Mouse (Mus musculus) thymus, adult 18-20 months (tissue): Measurements from ENCODE around the gene Tmem108.
"Not testable (repeated sequence)": the region's sequence is repeated elsewhere in the genome, so short reads cannot be mapped to it uniquely, and the experiment has no call there.

Experiments used
- DNase-seq, 2 experiments: peaks; one replicate each; pipeline ENCODE4 v3.0.0; 2022; ENCODE audit warnings: mixed read lengths in 2 of 2

The Tmem108 gene

DNA sequence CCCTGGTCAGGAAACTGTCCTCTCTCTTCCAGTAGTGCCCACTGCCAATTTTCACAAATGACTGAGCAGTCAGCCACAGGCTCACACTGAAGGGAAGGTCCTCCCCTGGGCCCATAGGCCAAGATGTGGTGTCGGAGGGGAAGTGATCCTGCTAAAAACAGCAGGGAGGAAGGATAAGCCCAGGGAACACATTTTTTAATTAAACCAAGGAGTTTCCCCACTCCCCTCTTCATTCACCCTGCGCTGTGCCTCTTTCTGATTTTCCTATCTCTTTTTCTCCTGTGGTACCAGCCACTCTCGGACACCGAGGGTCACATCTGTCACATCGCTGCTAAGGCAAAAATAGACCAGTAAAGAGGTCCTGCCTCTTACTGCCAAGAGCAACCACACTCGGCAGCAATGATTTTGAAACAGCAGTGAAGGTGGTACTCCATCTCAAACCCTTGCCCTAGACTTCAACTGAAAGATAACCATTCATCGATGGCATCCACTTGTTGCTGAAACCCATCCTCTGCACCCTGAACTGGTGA is 83.0 kb downstream of the Tmem108 start:
- DNase-seq: no peak

DNA sequence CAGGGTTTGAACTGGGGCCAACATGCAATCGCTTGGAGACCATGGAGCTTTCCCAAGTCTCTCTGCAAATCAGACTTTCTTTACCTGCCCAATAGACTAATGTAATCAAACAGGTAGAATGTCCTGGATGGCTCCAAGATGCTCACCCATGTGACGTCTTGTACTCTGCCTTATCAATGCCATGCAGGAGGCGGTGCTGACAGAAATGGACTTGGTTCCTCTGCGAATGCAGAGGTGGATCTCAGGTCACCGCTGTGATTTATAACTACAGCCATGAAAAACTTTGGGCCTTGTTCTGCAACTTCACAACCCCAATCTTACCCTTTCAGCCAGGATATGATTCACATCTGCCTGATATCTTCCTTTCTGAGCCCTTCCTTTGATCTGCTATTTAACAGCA is 83.8 kb downstream of the Tmem108 start:
- no peak for DNase-seq

DNA sequence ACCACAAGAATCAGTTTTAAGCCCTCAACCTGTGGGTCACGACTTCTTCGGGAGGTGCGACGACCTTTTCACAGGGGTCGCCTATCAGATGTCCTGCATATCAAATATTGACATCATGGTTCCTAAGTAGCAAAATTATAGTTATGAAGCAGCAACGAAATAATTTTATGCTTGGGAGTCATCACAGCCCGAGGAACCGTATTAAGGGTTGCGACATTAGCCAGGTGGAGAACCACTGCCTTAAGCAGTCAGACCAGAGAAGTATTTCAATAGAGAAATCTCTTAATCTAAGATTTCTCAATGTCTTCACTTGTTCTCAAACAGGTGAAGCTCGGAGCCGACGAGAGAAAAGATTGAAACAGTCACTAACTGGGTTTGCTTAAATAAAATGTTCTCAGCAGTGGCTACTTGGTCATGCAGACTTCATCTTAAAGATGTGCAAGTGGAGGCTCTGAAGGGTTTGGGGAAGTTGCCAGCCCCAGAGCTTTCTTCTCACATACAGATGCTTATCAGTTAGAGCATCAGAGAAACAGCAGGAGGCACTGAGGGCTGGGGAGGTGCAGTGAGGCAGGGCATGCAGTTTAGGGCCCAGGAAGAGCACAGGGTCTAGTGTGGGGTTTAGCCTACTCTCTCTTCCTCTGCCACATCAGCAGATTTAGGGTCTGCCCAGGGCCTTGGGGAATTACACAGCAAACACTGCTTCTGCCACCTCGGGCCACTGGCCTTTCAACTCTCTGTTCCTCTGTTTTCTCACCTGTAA is 85.7 kb downstream of the Tmem108 start:
- peak in 1 of 2 experiments; percentile 7 for DNase-seq

DNA sequence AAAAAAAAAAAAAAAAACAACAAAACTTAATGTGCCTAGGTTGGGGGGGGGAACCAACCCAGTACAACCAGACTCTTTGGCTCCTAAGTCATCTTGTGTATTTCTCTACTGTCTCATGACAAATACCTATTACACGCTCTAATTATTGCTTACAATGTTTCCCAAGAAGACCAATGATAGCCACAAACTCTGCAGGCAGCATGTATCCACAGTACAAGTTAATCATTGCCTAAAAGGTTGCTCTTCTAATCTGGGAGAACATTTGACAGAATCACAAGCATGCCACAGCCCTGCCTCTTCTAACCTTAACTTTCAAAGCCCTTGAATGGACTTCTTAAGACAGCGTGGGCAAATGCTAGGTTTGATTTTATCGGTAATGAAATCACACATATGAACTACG is 88.8 kb downstream of the Tmem108 start:
- no peak for DNase-seq

DNA sequence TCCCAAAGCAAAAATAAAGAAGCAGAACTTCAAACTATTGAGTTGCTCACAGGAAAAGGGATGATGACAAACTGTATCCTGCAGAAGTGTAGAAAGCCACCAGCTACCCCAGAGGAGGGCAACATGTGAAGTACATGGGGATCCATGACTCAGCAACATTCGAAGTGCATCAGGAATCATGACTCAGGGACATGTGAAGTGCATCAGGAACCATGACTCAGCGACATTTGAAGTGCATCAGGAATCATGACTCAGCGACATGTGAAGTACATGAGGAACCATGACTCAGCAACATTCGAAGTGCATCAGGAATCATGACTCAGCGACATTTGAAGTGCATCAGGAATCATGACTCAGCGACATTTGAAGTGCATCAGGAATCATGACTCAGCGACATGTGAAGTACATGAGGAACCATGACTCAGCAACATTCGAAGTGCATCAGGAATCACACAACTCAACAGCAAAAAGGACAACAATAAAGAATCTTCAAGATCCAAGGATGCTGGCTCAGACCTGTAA is 91.0 kb downstream of the Tmem108 start:
- DNase-seq: not testable (repeated sequence)

DNA sequence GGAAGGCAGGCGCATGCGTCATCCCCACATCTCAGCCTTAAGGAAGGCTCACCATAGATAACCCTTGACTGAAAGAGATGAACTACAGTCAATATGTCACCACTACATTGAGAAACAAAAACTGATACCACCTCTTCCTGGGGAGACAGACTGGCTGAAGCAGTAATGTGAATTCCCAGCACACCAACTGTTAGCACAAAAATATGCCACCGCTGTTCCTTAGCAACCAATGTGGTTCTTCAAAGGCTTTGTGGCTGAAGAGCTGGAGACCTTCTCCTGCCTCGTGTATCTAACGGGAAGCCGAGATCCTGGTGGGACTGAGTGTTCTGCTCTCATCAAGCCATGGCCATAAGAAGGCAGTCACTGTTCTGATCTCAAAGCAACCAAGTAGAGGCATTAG is 92.8 kb downstream of the Tmem108 start:
- no peak for DNase-seq

DNA sequence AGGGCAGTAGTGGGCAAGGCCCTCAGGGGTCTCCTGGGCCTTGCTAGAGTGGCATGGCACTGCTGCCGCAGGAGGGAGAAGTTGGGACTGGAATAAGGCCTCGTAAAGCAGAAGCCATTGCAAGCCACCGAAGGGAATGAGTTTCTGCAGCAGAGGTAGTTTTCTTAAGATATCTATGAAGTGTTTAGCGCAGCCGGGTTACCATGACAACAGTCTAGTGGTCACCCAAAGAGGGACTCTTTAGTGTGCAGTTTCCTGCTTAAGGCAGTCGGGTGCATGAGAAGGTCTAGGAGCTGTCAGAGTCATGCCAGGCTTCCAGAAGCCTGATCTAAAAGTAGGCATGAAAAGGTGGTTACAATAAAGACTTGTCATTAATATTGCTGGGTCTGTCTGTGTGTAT is 95.8 kb downstream of the Tmem108 start:
- DNase-seq: no peak

DNA sequence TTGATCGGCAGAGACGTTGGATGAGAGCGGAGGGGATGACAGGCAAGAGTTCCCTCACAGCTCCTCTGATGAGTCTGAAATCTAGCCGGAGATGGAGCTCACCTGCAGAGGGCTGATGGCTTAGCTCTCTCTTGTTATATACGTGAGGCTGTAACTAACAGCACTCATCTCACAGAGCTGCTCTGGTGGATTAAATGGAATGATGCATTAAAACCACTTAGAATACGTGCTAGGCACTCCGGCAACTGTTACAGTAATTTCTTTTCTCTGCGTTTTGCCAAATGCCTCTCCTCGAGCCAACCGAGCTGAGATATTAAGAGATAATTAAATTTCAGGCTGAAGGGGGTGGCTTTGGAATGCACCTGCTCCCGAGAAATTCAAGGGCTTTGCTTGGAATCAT is 97.5 kb downstream of the Tmem108 start:
- DNase-seq: no peak

DNA sequence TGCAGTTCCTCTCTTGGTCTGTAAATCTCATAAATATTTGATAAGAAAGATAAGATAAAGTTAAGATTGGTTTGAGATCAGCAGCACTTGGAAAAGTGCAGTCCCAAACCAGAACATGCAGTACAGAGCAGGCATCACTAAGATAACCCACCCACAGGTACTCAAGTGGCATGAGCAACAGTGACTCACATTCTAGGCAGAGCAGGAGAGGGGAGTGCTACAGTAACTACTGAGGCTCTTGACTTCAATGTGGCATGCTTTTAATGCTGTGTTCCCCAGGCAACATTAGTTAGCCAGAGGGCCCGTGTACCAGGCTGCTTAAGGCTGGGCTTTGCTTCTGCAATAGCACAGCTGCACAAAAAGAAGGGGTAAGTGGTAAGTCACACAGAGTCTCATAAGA is 99.8 kb downstream of the Tmem108 start:
- DNase-seq: no peak

DNA sequence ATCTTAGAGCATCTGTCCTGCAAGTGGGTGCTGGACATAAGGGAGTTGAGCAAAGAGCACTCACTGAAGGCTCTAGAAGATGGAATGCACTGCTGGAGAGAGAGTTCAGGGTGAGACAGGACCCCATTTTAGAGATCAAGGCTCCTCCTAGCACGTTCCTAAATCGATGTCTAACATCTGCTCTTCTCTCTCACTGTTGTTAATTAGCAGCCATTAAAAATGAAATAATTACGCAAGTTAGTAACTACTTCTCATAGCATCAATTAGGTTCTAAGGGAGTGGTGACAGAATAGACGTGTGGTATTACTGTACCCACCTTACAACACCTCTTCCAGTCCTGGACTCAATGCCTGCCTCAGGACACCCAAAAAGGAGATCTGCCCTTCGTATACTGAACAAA is 103.7 kb downstream of the Tmem108 start:
- DNase-seq: no peak

DNA sequence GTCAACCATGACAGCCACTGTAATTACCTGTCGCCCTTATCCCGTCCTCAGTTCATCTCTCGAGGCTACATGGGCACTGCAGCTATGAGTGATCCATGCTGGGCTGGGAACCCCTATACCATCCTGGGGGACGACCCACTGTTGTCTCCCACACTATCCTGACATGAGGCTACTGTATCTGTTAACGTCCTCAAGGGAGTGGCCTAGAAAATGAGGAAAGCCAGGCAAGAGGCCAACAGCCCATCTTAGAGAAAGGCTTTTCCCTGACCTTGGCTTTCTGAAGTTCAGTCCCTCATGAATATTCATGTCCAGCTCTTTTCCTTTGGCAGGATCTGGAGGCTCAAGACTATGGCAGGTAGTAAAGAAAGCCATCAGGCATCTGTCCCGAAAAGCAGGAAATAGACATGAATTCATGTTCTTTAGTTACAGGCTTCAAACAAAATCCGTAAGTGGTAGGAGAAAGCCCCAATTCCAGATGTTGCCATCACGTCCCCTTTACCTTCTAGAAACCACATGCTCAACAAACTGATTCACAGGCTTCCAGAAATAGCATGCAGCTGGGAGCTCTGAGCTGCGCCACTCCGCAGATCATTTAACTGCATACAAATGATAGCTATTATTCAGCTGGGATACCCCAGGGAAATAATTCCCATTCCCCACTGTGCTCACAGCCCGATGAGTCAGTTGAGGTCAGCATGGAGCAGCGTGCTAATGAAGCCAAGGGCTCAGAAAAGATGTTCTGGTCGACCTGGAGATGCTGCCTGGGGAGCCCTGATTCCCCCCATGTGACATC is 104.3 kb downstream of the Tmem108 start:
- DNase-seq: no peak

DNA sequence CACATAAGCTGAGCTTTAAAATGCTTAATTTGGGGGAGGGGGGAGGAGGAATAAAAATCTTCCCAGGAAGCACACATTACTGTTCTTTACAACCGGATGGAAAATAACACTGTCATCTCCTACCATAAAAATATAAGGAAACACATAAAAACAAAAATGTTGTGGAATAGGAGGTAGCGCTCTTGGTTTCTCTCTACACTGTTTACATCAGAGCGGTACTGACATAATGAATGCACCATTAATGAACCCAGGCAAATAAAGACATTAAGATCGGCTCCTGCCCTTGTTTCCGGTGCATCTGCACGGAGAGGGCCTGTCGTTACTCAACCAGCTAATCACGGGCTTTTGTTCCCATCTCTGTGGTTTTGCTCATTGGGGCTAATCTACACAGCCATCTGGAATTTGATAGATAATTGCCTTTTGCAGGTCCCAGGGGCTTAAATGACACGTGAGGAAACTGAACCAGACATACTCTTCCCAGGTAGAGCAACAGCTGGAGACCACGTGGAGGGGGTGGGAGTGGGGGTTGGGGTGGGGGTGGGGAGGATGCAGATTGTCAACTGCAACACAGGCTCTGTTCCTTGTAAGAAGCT is 107.5 kb downstream of the Tmem108 start:
- no peak for DNase-seq

DNA sequence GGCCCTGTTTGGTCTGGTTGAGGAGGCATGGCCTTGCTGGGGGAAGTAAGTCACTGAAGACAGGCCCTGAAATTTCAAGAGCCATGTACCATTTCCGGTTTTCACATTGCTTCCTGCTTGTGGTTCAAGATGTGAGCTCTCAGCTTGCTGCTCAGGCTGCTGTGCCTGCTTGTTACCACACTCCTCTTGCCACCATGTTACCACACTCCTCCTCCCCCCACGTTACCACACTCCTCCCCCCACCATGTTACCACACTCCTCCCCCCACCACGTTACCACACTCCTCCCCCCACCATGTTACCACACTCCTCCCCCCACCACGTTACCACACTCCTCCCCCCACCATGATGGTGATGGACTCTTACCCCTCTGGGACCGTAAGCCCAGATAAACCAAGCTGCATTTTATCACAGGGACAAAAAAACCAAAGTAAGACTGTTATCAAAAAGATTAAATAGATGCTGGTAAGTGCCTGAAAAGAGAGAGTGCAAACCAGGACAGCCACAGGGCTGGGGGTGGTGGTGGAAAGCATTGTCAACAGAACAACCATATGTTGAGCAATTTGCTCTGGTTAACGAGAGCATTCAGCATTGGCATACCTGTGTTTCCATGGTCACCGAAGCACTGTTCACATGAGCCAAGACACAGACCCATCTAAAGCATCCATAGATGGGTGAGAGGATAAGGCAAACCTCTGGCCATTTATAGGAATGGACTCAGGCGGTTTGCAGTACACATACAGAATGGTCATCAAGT is 109.3 kb downstream of the Tmem108 start:
- DNase-seq: no peak

DNA sequence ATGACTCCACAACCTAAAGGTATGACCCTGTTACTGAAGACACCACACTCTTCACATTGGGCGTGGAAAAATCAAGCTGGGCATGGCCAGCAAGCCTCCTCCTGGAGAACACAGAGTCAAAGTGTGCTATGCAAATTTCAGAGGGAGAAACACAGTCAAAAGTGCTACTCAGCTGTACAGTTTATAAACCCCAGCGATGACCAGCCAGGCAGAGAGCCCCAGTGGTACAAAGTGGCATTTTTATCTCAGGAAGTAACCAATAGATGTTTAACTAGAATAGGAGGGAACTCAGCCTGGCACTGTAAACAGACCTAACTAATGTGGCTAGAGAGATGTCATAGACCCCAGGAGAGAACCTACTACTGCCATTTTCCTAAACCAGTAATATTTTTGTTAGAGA is 115.0 kb downstream of the Tmem108 start:
- DNase-seq: no peak

DNA sequence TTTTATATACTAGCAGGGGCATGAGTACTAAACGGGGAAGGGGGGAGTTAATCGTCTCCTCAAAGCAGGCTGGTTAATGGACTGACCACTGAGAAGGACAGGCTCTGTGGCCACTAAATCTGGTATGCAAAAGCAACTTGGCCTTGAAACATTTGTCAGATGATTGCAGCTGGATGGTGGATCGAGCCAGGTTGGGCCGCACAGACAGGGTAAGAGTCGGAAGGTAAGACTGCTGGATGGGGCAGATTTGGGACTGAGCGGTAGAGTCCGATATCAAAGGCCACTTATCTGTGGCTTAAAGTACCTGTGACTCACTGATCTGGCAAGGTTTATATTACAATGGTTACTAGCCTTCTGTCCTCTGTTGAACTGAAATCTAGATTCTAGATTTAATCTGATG is 115.9 kb downstream of the Tmem108 start:
- DNase-seq: no peak

DNA sequence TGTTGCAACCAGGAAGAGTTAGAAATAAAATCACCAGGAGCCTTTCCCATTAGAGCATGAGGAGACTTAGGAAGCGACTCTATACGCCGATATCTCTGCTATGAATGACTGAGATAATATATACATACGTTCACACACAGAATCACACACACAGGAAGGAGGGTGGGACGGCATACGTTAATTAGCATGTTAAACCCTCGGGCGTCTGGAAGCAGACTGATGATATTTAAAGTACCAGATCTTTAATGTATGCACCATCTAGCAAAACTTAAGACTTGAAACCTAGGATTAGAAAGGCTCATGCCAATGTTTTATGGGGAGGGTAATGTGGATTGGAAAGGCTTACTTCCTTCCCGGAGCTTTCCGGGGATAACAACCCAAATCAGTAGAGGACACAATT is 119.3 kb downstream of the Tmem108 start:
- DNase-seq: no peak

DNA sequence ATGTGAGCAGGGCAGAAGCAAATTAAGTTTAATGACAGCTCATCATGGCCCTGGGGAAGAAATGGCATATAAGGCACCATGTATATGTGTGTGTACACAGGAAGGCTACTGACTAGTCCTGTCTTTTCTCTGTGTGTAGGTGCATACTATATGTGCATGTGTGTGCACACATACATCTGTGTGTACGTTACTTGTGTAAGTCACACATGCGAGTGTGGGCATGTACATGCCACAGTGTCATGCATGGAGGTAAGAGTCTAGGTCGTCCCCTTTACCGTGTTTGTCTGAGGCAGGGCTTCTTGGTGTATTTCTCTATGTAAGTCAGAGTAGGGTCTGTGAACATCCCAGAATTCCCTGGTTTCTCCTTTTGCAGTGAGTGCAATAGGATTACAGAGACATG is 120.3 kb downstream of the Tmem108 start:
- DNase-seq: no peak

DNA sequence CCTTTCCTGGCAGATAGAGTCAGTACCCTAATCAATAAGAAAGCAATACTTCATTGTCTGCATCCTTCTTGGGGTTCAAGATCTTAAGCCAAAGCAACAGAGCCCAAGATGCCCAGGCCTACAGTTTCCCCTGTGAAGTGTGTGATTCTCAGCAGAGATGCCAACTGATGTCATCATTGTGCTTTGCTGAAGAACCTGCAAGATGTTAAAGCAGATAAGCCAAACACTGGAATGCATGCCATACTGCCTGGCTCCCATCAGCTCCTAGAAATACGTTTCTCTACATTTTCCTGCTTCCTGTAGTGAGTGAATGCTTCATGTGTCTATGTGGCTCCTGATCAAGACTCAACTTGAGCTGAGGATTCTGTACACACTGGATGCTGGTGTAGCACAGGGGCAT is 122.2 kb downstream of the Tmem108 start:
- DNase-seq: no peak

DNA sequence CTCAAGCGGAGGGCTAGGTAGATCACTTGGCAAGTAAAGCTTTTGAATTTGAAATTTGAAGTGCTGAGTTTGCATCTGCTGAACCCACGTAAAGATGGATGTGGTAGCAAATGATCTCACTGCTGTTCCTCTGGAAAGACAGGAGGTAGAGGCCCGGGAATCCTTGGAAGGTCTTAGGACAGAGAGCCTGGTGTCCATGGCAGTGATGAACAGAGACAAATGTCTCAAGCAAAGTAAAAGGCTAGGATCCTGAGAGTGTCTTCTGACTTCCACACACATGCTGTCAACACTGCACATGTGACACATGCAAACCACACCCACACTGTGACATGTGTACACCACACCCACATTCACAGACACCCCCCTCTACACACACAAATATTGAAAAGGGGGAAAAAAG is 124.2 kb downstream of the Tmem108 start:
- no peak for DNase-seq

DNA sequence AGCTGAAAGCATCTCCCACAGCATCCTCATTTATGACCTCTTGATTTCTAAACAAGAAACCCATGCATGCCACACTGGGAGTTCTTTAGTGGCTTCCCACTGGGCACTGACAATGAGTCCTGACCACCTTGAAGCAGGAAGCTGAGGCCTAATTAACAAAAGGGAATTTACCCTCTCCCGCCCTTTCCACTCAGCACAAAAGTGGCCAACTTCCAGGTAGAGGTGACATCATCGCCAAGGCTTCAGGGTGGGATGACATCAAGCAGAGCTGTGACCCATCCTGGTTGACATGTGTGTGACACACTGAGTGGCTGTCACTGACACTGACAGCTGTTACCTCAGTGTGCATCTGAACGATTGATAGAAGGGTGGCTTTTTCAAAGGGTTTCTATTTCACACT is 124.8 kb downstream of the Tmem108 start:
- no peak for DNase-seq

DNA sequence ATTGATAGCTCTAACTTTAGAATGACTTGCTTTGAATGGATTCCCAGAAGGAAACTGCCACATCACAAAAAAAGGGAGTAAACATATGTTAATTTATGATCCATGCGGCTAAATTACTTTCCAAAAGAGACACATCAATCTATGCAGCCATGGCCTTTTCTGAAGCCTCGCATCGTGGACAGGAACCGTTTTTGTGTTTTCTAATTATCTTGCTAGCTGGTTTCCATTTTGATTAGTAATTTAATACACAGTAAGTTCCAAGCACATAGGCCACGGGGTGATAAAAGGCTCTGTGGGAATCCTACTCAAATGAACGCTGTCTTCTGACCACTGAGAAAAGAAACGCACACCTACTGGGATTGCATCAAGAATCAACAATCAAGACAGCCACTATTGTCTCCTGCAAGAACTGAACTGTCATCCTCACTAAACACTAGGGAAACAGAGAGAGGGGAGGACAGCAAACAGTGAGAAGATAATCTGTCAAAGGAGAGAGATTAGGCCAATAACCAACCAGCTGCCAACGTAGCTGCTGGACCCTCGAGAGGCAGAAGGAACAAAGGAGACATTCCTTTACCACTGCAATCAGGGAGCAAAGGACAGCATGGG is 132.7 kb downstream of the Tmem108 start:
- no peak for DNase-seq

DNA sequence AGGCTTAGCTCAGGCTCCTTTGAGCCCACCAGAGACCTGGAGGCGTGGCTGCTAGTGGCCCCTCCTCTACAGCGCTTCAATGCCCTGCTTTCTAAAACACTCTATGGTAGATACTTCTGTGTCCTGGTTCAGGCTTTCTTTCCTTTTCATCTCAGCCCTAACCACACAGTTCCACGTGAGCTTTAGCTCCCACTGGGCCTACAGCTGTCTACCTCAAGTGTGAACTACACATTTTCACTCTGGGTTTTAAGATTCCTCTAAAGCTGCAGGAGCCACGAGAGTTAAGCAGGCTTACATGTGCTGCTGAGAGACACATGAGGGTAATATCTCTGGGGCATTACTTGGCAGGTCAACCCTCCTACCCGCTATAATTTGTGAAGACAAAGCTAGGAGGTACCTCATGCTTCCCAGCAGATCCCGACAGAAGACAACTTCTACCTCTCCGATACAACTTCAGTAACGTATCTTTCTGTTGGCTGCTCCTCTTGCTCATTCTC is 134.2 kb downstream of the Tmem108 start:
- no peak for DNase-seq
